Mouse (Mus musculus): ENCODE measurements around the gene Cacna2d2. TPM values are rescaled to one million over a fixed set of nuclear protein-coding genes. Genes with fewer than 3 reads are reported as not detected.
"Not testable (repeated sequence)": the region's sequence is repeated elsewhere in the genome, so short reads cannot be mapped to it uniquely, and the experiment has no call there.

Gene Cacna2d2
- polyA plus RNA-seq, 1 experiment: not detected

GRCm38 (mm10) chr9:107554319-107554825 lies 155.0 kb downstream of the Cacna2d2 start:
- Histone ChIP-seq H3K4me1 (ENCODE audit: control insufficient read depth, insufficient read depth, low read length) (peaks cover 12% of the 10 kb centered on the region), H3K4me3 (ENCODE audit: insufficient read depth, low read length) (peak overlapping the region; percentile 76), H3K27ac (ENCODE audit: insufficient read depth, low read length) (peak overlapping the region; percentile 95)
- TF ChIP-seq POLR2A (IDR thresholded peaks at IDR 0.05; ENCODE audit: low read depth, low read length): peak; percentile 91
- no peak for TF ChIP-seq CTCF (IDR thresholded peaks at IDR 0.05; ENCODE audit: borderline replicate concordance, insufficient read depth, low read length)

GRCm38 (mm10) chr9:107555031-107555457 lies 155.6 kb downstream of the Cacna2d2 start:
- peaks cover 12% of the 10 kb centered on the region for H3K4me1 ChIP-seq (ENCODE audit: control insufficient read depth, insufficient read depth, low read length)
- TF ChIP-seq CTCF (IDR thresholded peaks at IDR 0.05; ENCODE audit: borderline replicate concordance, insufficient read depth, low read length) (no peak), POLR2A (IDR thresholded peaks at IDR 0.05; ENCODE audit: low read depth, low read length) (peak; percentile 71)
- peak overlapping the region; percentile 95 for H3K27ac ChIP-seq (ENCODE audit: insufficient read depth, low read length)
- H3K4me3 ChIP-seq (ENCODE audit: insufficient read depth, low read length): peak overlapping the region; percentile 76

GRCm38 (mm10) chr9:107555701-107556100 lies 156.3 kb downstream of the Cacna2d2 start:
- H3K4me3 ChIP-seq (ENCODE audit: insufficient read depth, low read length): peak overlapping the region; percentile 76
- TF ChIP-seq POLR2A (IDR thresholded peaks at IDR 0.05; ENCODE audit: low read depth, low read length) (no peak), CTCF (IDR thresholded peaks at IDR 0.05; ENCODE audit: borderline replicate concordance, insufficient read depth, low read length) (no peak)
- peaks cover 12% of the 10 kb centered on the region for H3K4me1 ChIP-seq (ENCODE audit: control insufficient read depth, insufficient read depth, low read length)
- H3K27ac ChIP-seq (ENCODE audit: insufficient read depth, low read length): peak overlapping the region; percentile 95

GRCm38 (mm10) chr9:107556346-107556745 lies 156.9 kb downstream of the Cacna2d2 start:
- H3K27ac ChIP-seq (ENCODE audit: insufficient read depth, low read length): peak overlapping the region; percentile 7; the same call in 1 of the 2 replicates
- peaks cover 12% of the 10 kb centered on the region; the same call in 1 of the 2 replicates for H3K4me1 ChIP-seq (ENCODE audit: control insufficient read depth, insufficient read depth, low read length)
- peak overlapping the region; percentile 76 for H3K4me3 ChIP-seq (ENCODE audit: insufficient read depth, low read length)
- no peak for TF ChIP-seq POLR2A (IDR thresholded peaks at IDR 0.05; ENCODE audit: low read depth, low read length)
- TF ChIP-seq CTCF (IDR thresholded peaks at IDR 0.05; ENCODE audit: borderline replicate concordance, insufficient read depth, low read length): no peak

GRCm38 (mm10) chr9:107563029-107563581 lies 163.7 kb downstream of the Cacna2d2 start, which contains the start of gene Tusc2:
Gene Tusc2, plus strand, starts transcription at chr9:107563255.
- TF ChIP-seq POLR2A (IDR thresholded peaks at IDR 0.05; ENCODE audit: low read depth, low read length) (peak; percentile 68), CTCF (IDR thresholded peaks at IDR 0.05; ENCODE audit: borderline replicate concordance, insufficient read depth, low read length) (no peak)
- H3K4me3 ChIP-seq (ENCODE audit: insufficient read depth, low read length): peak within 1 kb of the TSS; percentile 57
- H3K27ac ChIP-seq (ENCODE audit: insufficient read depth, low read length): no peak within 1 kb of the TSS
- peaks cover 4% of the 10 kb centered on the region; the same call in 1 of the 2 replicates for H3K4me1 ChIP-seq (ENCODE audit: control insufficient read depth, insufficient read depth, low read length)

- not testable (repeated sequence) for H3K4me1 ChIP-seq (ENCODE audit: control insufficient read depth, insufficient read depth, low read length); H3K27ac ChIP-seq (ENCODE audit: insufficient read depth, low read length); H3K4me3 ChIP-seq (ENCODE audit: insufficient read depth, low read length)
These were observed 166.1 kb downstream of the Cacna2d2 start for GRCm38 (mm10) chr9:107565556-107565955.

GRCm38 (mm10) chr9:107566041-107566709 lies 166.8 kb downstream of the Cacna2d2 start:
- Histone ChIP-seq H3K4me1 (ENCODE audit: control insufficient read depth, insufficient read depth, low read length) (peaks cover 4% of the 10 kb centered on the region; the same call in 1 of the 2 replicates), H3K27ac (ENCODE audit: insufficient read depth, low read length) (no peak overlapping the region), H3K4me3 (ENCODE audit: insufficient read depth, low read length) (no peak overlapping the region)
- TF ChIP-seq POLR2A (IDR thresholded peaks at IDR 0.05; ENCODE audit: low read depth, low read length) (no peak), CTCF (IDR thresholded peaks at IDR 0.05; ENCODE audit: borderline replicate concordance, insufficient read depth, low read length) (peak; percentile 83; the same call in 1 of the 2 replicates)

GRCm38 (mm10) chr9:107566855-107567254 lies 167.4 kb downstream of the Cacna2d2 start:
- Histone ChIP-seq H3K27ac (ENCODE audit: insufficient read depth, low read length) (no peak overlapping the region), H3K4me1 (ENCODE audit: control insufficient read depth, insufficient read depth, low read length) (peaks cover 4% of the 10 kb centered on the region; the same call in 1 of the 2 replicates), H3K4me3 (ENCODE audit: insufficient read depth, low read length) (no peak overlapping the region)
- TF ChIP-seq POLR2A (IDR thresholded peaks at IDR 0.05; ENCODE audit: low read depth, low read length) (no peak), CTCF (IDR thresholded peaks at IDR 0.05; ENCODE audit: borderline replicate concordance, insufficient read depth, low read length) (no peak)

GRCm38 (mm10) chr9:107567702-107568319 lies 168.4 kb downstream of the Cacna2d2 start, which contains the start of gene Hyal2:
Gene Hyal2, plus strand, starts transcription at chr9:107567945.
- TF ChIP-seq POLR2A (IDR thresholded peaks at IDR 0.05; ENCODE audit: low read depth, low read length) (no peak), CTCF (IDR thresholded peaks at IDR 0.05; ENCODE audit: borderline replicate concordance, insufficient read depth, low read length) (no peak)
- Histone ChIP-seq H3K4me1 (ENCODE audit: control insufficient read depth, insufficient read depth, low read length) (peaks cover 4% of the 10 kb centered on the region; the same call in 1 of the 2 replicates), H3K4me3 (ENCODE audit: insufficient read depth, low read length) (peak within 1 kb of the TSS; percentile 81), H3K27ac (ENCODE audit: insufficient read depth, low read length) (peak within 1 kb of the TSS; percentile 31; the same call in 1 of the 2 replicates)

Data from embryonic fibroblast, embryonic 13.5 days (primary cell).